Mouse (Mus musculus) embryonic stem cell, embryonic (primary cell): ENCODE measurements around the gene Tmem88.

Experiments used
- CTCF ChIA-PET, 4 experiments: fragments of 300-600 bp in 2 of 4; fragments of 350-600 bp in 2 of 4; sonication (Branson Sonifier 250); formaldehyde crosslinking; loops; one replicate each; lab custom pipeline; 2022; ENCODE audit warnings: inconsistent platforms in 2 of 4; lab: Charles Lee
- POLR2A ChIA-PET, 4 experiments: fragments of 300-600 bp in 2 of 4; fragments of 350-600 bp in 2 of 4; sonication (Branson Sonifier 250); formaldehyde crosslinking; loops; one replicate each; lab custom pipeline; 2022; ENCODE audit warnings: antibody characterized with exemption in 4 of 4, inconsistent platforms in 1 of 4; lab: Charles Lee

The Tmem88 gene

DNA sequence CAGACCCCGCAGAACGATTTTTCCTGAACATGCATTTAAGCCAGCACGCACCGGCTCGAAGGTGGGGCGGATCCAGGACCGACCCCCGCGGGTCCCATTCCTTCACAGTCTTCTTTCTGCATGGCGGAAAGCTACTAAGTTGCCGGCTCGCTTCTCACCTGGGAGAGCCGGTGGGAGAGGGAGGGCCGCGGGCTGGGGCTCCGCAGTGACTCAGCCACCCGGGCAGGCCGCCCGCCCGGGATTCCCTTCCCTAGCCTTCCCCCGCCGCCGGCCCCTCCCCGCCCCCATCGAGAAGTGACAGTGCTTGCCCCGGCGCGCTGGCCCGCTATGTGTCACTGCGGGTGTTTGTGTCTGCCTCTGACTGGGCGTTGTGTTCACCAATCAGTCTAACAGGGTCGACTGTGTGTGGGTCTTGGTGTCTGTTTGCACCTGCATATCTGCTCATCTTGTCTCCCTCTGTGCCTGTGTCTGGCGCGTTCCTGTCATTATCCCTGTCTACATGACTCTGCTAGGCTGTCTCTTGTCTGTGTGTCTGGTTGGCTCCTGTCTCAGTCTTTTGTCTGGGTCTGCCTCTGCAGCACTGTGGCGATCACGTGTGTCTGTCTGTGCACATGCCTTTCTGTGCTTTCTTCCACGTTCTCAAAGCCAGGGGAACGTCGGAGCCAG lies 13.6 kb upstream of the Tmem88 start:
- ChIA-PET POLR2A (interaction anchor here in 3 of 4 experiments (0.6 to 7.4 kb wide), 46 partner anchors 8 to 339 kb away, joined by 3 to 136 read pairs (median 4); partner anchors contain the start of genes Cyb5d1 (in 3 of the 3), Naa38 (in 3 of the 3), Trp53 (in 3 of the 3) and Wrap53 (in 3 of the 3)), CTCF (interaction anchor here in 2 of 4 experiments (0.7 to 1.0 kb wide), 3 partner anchors 7 to 10 kb away, joined by 3 to 6 read pairs (median 5); no protein-coding TSS in a partner anchor)

DNA sequence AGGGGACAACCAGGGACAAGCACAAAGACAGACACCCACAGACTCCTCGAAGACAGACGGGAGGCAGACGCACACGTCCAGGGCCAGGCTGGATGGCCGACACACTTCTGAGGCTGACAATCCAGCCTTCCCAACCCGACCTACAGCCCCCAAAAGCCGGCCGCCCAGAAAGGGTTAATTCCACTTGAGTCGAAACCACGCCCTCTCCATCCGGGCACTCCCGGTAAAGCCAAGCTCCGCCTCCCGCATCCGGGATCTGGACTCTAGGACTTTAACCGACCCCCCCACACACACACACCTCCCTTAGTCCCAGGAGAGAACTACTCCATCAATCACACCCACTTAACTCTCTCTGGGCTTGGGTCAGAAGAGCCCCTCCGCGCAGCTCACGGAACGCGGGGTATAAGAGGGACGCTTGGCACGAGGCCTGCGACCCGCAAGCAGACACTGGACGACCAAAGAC lies 13.1 kb upstream of the Tmem88 start:
- POLR2A ChIA-PET, result interaction anchor here in 3 of 4 experiments (0.5 to 7.4 kb wide), 56 partner anchors 8 to 570 kb away, joined by 3 to 136 read pairs (median 4); partner anchors contain the start of genes Cyb5d1 (in 3 of the 3), Naa38 (in 3 of the 3), Trp53 (in 3 of the 3) and Wrap53 (in 3 of the 3)
- CTCF ChIA-PET, result interaction anchor here in 3 of 4 experiments (0.6 to 1.0 kb wide), 7 partner anchors 8 to 343 kb away, joined by 3 to 6 read pairs (median 3); partner anchors contain the start of gene Cyb5d1 (in 1 of the 3)

DNA sequence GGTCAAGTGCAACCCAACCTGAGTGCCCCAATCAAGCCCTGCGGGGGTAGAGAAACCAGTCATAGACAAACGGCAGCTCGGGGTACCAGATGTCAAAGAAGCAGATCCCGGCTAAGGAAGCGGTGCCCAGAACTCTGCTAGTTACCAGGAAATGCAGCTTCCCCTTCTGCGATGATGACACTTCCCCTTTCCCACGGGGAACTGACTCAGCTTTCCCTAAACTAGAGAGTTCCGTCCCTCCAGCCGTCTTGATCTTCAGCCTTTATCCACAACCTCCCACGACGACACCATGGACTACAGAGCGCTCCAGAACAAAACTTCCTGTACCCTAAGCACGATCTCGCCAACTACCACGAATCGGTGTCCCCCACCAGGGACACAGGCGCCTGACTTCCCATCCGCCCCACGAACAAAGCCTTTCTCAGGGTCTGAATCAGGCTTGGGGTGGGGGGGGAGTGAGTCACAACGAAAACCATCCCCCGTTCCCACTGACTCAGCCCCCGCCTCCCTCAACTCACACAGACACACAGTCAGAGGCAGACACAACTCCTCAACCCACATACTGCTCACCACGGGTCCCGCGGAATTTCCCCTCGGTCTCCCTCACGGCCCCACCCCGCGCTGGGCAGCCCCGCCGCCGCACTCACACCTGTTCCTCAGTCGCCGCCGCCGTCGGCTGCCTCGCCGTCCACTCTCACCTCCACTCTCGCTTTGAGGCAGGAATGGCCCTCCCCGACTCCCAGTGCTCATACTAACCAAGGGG lies 12.5 kb upstream of the Tmem88 start:
- ChIA-PET CTCF (interaction anchor here in 3 of 4 experiments (0.6 to 3.5 kb wide), 9 partner anchors 9 to 342 kb away, joined by 3 to 15 read pairs (median 3); partner anchors contain the start of genes Cyb5d1 (in 1 of the 3), Sox15 (in 1 of the 3), Trp53 (in 1 of the 3) and Wrap53 (in 1 of the 3)), POLR2A (interaction anchor here (0.5 to 7.4 kb wide), 81 partner anchors 7 to 570 kb away, joined by 3 to 136 read pairs (median 4); partner anchors contain the start of genes Cyb5d1 (in 3 of the 4), Naa38 (in 3 of the 4), Trp53 (in 3 of the 4) and Wrap53 (in 3 of the 4))

DNA sequence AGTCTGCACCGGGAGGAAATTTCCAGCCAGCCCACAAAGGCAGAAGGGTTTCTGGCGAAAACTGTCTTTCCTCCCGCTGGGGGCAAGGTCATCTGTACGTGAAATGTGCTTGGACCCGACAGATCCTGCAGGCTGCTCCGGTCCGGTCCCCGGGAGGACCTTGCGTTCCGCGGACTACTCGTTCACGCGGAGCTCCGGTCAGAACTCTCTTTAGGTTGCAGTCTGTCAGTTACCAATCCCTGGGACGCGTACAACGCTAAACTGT lies 11.9 kb upstream of the Tmem88 start:
- POLR2A ChIA-PET, result interaction anchor here (0.6 to 7.4 kb wide), 40 partner anchors 8 to 467 kb away, joined by 3 to 136 read pairs (median 4); partner anchors contain the start of genes Cyb5d1 (in 2 of the 4), Naa38 (in 2 of the 4), Trp53 (in 2 of the 4) and Wrap53 (in 2 of the 4)

DNA sequence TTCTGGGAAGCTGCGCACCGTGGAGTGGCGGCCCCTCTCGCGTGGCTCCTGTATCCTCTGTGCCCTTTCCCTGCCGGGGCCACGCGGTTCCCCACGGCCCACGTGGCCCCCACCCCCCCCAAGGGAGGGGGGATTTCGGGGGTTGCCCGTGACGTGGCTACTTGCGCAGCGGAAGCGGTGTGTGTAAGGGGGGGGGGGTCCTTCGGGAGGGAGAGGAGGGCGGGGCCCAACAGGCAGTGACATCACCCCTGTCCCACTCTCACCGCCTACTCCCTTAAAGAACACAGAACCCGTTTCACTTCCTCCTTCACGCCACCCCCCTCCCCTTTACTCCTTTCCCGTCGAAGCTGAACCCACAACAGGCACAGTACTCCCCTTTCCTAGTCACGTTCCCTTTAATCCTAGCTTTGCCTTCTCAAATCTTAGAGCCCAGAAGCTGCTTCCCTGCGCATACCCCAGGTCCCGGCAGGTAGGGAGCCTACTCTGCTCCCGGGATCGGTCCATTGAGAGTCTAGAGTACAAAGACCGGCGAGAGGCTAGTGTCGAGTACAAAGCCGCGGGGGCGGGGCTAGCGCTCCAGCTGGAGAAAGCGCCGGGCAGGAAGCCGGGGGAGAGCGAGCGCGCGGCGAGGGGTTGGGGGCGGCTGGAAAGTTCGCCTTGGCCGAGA lies 11.5 kb upstream of the Tmem88 start:
- CTCF ChIA-PET, result interaction anchor here in 3 of 4 experiments (0.6 to 3.5 kb wide), 10 partner anchors 13 to 1733 kb away, joined by 3 to 15 read pairs (median 3); partner anchors contain the start of genes Sox15 (in 1 of the 3), Trp53 (in 1 of the 3) and Wrap53 (in 1 of the 3)
- POLR2A ChIA-PET, result interaction anchor here (0.6 to 7.4 kb wide), 46 partner anchors 8 to 512 kb away, joined by 3 to 136 read pairs (median 4); partner anchors contain the start of genes Cyb5d1 (in 3 of the 4), Naa38 (in 3 of the 4), Atp1b2 (in 2 of the 4) and Cntrob (in 2 of the 4)

More for the DNA sequence above, 11.9 kb upstream of the Tmem88 start:
- CTCF ChIA-PET, result interaction anchor here in 2 of 4 experiments (0.6 to 3.5 kb wide), 5 partner anchors 18 to 390 kb away, joined by 3 to 15 read pairs (median 3); partner anchors contain the start of genes Sox15 (in 1 of the 2), Trp53 (in 1 of the 2) and Wrap53 (in 1 of the 2)

DNA sequence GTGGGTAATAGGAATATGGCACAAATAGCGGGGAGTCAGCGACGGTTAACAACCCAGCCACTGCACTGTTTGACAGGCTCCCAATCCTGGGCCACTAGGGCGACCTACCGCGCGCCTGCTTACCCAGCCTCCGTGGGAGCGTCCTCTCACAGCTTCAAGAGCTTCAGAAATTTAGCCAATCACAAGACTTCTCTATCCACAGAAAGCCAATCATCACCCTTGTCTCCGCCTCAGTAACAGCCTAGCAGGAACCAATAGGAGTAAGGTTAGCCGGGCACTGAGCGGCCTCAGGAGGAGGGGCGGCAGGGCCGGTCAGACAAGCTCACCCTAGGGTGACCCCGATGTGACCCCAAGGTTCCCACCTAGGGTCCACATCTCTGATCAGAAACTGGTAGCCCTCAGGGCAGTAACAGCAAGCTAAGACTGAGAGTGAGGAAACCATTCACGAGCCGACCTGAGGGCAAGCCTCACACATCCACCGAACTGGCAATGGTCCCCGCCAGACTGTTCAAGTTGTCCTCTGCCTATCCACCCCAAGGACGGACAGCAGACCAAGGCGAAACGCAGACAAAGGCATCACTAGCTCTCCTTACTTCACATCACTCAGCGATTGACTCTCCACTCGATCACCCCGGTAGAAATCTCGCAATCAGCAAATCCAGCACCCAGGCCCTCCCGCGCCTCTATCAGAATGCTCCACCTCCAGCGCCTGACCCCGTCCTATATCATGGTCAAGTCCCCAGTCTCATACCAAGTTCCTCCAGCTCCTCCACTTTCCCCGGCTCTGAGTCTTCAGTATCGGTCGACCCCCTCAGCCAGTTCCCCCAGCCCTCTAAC lies 10.7 kb upstream of the Tmem88 start:
- POLR2A ChIA-PET, result interaction anchor here (0.7 to 7.4 kb wide), 51 partner anchors 9 to 513 kb away, joined by 3 to 136 read pairs (median 4); partner anchors contain the start of genes Cyb5d1 (in 3 of the 4), Naa38 (in 3 of the 4), Cd68 (in 2 of the 4) and Cntrob (in 2 of the 4)
- CTCF ChIA-PET, result interaction anchor here in 3 of 4 experiments (0.6 to 3.5 kb wide), 10 partner anchors 12 to 1732 kb away, joined by 3 to 15 read pairs (median 3); partner anchors contain the start of gene Sox15 (in 1 of the 3)

DNA sequence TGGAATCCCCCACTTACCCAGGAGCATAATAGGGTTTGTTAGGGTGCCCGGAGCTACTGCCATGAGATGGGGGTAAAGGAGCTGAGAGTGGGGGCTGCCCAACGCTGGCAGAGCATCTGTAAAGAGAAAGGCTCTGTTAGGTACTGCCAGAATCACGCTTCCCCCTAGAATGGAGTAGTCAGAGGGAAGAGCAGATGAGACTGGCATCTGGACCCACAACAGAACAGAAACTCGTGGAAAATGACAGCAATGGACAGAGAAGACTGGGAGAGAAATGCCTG lies 9.6 kb upstream of the Tmem88 start:
- POLR2A ChIA-PET, result interaction anchor here in 3 of 4 experiments (0.6 to 7.4 kb wide), 9 partner anchors 11 to 514 kb away, joined by 3 to 136 read pairs (median 32); partner anchors contain the start of genes Cyb5d1 (in 2 of the 3), Naa38 (in 2 of the 3), Eif5a (in 1 of the 3) and Tmem88 (in 1 of the 3)
- CTCF ChIA-PET, result interaction anchor here in 2 of 4 experiments (1.5 to 3.5 kb wide), 2 partner anchors 21 to 106 kb away, joined by 4 to 15 read pairs; no protein-coding TSS in a partner anchor

DNA sequence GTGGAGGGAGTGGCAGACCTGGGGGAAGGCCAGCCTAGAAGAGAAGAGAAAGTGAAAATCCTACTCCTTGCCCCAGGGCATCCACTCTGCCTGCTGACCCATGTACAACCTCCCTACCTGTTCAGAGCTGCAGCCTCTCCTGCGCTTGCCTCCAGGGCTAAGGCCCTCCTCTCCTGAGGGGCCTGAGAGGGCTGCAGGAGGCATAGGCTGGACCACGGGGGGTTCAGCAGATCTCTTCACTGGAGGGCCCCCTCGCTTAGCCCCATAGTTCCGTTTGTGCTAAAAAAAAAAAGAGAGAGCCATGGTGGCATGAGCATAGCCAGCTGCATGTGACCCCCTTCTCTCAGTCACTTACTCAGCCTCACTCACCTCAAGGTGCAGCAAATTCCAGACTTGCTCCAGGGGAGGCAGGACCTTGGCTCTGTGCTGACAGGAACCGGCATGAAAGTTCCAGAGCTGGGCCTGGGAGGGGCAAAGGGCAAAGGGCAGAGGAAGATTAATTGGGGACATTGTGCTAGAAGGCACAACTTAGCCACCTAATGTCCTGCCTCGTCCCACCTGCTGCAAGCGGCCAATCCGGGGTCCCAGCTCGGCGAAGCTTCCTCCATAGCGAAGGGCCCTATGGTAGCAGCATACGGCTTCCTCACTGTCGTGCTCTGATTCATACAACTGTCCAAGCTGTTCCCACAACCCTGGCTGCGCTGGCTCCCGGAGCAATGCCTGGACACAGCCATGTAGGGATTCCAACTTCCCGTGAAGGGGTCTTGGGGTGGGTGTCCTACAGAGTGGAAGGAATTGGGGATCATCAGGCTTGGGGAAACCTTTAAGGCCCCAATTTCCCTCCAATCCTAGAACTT lies 9.1 kb upstream of the Tmem88 start:
- POLR2A ChIA-PET, result interaction anchor here in 2 of 4 experiments (0.6 to 7.4 kb wide), 6 partner anchors 11 to 334 kb away, joined by 3 to 136 read pairs (median 33); partner anchors contain the start of genes Cyb5d1 (in 1 of the 2) and Naa38 (in 1 of the 2)
- CTCF ChIA-PET, result interaction anchor here in 2 of 4 experiments (0.6 to 3.5 kb wide), 5 partner anchors 21 to 141 kb away, joined by 3 to 15 read pairs (median 3); no protein-coding TSS in a partner anchor

DNA sequence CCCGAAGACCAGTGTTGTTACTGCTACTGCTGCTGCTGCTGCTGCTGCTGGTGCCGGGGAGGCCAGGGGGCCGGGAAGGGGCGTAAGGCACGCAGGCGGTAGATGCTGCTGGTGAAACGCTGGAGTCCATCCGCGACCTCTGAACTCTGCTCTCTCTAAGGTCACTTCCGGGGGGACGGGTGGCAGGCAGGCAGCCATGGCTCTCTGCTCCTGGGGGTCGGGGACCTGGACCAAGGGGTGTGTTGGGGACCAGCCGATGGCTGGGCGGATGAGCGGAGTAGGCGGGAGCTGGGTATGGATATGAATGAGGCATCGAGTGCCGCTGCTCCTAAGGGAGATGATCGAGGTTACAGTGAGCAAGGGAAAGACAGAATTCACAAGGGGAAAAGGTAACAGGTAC lies 8.2 kb upstream of the Tmem88 start:
- ChIA-PET POLR2A (interaction anchor here in 2 of 4 experiments (1.3 to 7.4 kb wide), 4 partner anchors 8 to 83 kb away, joined by 3 to 136 read pairs (median 4); partner anchors contain the start of genes Cntrob (in 1 of the 2), Cyb5d1 (in 1 of the 2) and Trappc1 (in 1 of the 2)), CTCF (interaction anchor here in 3 of 4 experiments (0.8 to 1.7 kb wide), 3 partner anchors 26 to 107 kb away, joined by 3 to 4 read pairs (median 3); no protein-coding TSS in a partner anchor)

DNA sequence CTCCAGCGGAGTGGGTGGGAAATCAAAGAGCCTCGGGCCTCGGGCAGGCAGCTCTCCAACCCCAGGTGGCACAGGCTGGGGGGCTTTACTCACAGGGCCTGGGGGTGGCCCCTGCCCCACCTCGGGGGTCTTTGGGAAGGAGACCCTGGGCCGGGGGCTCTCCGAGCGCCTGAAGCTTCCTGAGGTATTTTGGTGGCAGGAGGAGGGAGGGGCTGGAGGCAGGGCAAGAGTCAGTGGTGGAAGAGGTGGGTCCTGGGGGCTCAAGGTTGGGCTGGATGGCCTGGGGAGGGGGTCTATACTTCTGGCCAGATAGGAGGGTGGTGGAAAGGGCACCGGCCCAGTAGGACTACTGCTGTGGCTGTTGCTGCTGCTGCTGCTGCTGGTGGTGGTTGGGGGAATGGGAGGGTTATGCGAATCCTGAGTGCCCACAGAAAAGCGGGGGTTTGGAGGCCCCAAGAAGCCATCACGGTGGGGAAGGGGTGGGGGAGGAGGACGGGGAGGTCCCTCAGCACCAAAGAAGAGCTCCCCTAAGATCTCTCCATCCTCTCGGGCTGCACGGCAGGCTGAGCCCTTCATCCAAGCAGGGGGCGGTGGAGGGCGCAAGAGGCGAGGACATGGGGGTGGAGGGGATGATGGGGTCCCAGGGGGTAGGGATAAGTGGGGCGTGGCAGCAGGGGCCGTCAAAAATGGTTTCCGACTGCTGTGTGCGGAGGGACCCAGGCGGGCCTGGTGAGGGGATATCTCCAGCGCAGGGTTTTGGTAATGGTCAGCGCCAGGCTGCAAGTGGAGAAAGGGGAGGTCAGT lies 7.6 kb upstream of the Tmem88 start:
- POLR2A ChIA-PET, result interaction anchor here in 2 of 4 experiments (1.3 to 7.4 kb wide), 4 partner anchors 9 to 82 kb away, joined by 3 to 136 read pairs (median 4); partner anchors contain the start of genes Cntrob (in 1 of the 2), Cyb5d1 (in 1 of the 2) and Trappc1 (in 1 of the 2)
- CTCF ChIA-PET, result interaction anchor here in 3 of 4 experiments (0.7 to 1.7 kb wide), 3 partner anchors 108 to 543 kb away, joined by 3 to 4 read pairs (median 3); no protein-coding TSS in a partner anchor

DNA sequence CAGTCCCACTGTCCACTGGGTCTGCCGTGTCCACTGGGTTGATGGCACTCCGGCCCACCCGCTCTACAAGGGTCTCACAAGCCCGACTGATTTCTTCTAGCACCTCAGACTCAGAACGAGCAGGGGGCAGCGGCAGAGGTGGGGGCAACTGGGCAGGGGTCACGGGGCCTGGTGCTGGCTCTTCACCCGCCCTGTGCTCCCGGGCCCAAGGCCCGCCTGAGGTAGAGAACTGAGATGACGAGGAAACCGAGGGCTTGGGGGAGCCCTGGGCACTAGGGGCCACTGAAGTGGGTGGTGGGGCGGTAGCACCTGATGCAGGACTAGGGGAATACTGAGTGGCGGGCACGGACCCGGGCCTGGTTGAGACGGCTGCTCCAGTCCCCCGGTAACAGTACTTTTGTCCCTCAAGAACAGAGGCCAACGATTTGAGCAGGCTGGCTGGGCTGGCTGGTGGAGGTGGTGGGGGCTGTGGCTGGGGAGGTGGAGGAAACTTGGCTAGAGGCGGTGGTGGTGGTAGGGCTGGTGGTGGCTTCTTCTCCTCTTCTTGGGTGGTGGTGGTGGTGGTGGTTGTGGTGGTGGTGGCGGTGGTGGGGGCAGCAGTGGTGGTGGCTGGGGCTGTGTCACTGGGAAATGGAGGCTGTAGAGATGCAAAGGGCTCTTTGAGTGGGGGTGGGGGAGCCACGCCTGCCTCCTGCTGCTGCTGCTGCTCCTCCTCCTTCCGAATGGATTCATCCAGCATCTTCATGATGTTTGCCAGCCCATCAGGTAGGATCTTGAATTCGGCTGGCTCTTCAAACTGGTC lies 6.8 kb upstream of the Tmem88 start:
- CTCF ChIA-PET, result no interaction called here
- POLR2A ChIA-PET, result interaction anchor here in 3 of 4 experiments (0.7 to 7.4 kb wide), 13 partner anchors 9 to 81 kb away, joined by 3 to 136 read pairs (median 4); partner anchors contain the start of genes Cyb5d1 (in 2 of the 3), Naa38 (in 2 of the 3), Cntrob (in 1 of the 3) and Trappc1 (in 1 of the 3)

DNA sequence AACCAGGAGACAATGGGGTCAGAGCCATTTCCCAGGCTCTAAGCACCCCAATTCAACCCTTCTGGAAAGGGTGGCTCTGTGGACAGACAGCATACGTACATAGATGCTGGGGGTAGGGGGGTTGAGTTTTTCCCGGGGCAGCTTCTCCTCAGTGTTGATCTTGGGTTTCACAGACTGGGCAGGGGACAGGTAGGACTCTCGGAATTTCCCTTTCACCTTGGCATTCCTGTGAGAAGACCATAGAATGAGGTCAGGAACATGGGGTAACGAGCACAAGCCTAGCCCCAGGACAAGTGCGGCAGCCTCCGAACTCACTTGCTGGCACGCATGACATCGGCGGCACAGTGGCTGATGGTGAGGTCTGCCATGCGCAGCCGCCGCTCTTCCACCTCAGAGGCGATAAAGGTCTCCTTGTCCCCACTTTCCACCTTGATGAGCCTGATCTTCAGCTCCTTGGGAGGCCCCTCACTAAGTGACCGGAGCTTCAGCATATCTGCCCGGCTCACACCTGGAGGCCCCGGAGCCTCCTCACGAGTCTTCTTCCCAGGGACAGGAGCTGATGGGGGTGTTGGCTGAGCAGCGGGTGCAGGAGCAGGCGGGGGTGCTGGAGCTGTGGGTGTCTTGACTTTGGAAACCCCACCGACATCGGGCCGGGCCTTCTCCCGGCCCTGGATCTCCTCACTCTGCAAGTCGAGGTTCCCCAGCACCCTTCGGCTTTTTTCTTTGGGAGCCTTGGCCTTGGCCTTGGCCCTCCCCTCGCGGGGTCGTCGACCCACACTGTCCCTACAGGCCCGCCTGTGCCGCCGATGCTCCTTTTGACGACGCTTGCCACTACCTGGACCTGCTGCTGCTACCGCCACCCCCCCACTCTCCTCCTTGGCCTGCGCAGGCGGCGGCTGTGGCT lies 5.9 kb upstream of the Tmem88 start:
- CTCF ChIA-PET, result no interaction called here
- POLR2A ChIA-PET, result interaction anchor here in 3 of 4 experiments (0.7 to 2.1 kb wide), 11 partner anchors 8 to 74 kb away, joined by 3 to 7 read pairs (median 4); partner anchors contain the start of genes Cyb5d1 (in 2 of the 3) and Naa38 (in 2 of the 3)
